Mouse (Mus musculus) bone marrow, adult 2 months (tissue): ENCODE measurements at regions not wholly inside any gene's neighbourhood (a gene's known extent, or its start where the extent isn't known, plus 50 kb on each side); places are given as distances from the start of the nearest gene placed in this dataset.
"Not testable (repeated sequence)": the region's sequence is repeated elsewhere in the genome, so short reads cannot be mapped to it uniquely, and the experiment has no call there.

Experiments used
- CTCF ChIP-seq: fragments of 200-500 bp; IDR thresholded peaks from 2 replicates; pipeline ENCODE4 v1.5.1; 2011; ENCODE audit warnings: low read length, control low read depth; ENCODE audit not compliant: control insufficient read depth, insufficient read depth
- POLR2A ChIP-seq: fragments of 200-500 bp; IDR thresholded peaks from 2 replicates; pipeline ENCODE4 v1.6.1; 2011; ENCODE audit warnings: low read depth, mild to moderate bottlenecking, control low read depth, low read length, borderline replicate concordance; ENCODE audit not compliant: control insufficient read depth

DNA sequence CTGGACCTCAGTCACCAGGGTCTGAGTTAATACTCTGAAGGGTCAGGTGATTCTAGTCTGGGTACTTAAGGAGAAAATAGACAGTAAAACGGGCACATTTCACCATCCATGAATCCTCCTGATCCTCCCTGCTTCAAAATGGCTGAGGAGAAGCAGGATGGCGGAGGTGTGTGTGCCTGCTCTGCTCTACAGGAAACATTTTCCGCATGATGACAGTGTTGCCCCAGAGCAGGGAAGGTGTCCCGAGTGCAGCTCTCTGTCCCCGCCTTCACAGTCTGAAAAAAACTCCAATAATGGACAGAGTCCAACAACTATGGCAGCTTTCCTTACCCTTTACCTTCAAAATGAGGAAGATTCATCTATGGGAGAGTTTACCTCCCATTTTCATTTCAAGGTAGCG, 179.8 kb upstream of the Olfr1324 start:
- not testable (repeated sequence) for TF ChIP-seq POLR2A, CTCF
